Mouse (Mus musculus) embryonic facial prominence, embryonic 12.5 days (tissue): ENCODE measurements around the gene Ceacam18. TPM values are rescaled to one million over a fixed set of nuclear protein-coding genes. Genes with fewer than 3 reads are reported as not detected.
"Not testable (repeated sequence)": the region's sequence is repeated elsewhere in the genome, so short reads cannot be mapped to it uniquely, and the experiment has no call there.

Experiments
- ATAC-seq: fragments of 200-750 bp; cut with Nextera tagmentation; 2 replicates; pipeline ENCODE4 v1.8.0; 2017; ENCODE audit not compliant: insufficient number of reproducible peaks, insufficient read depth, low FRiP score, low TSS enrichment
- H3K27ac ChIP-seq: fragments of 300-500 bp; sonication (generic); 2 replicates; pipeline ENCODE4 v1.5.1; 2016; ENCODE audit warnings: mild to moderate bottlenecking
- H3K27me3 ChIP-seq: fragments of 300-500 bp; sonication (generic); 2 replicates; pipeline ENCODE4 v1.6.1; 2016; ENCODE audit warnings: mild to moderate bottlenecking, moderate library complexity
- H3K36me3 ChIP-seq: fragments of 300-500 bp; sonication (generic); 2 replicates; pipeline ENCODE4 v1.6.1; 2016; ENCODE audit warnings: mild to moderate bottlenecking
- H3K4me1 ChIP-seq: fragments of 300-500 bp; sonication (generic); 2 replicates; pipeline ENCODE4 v1.6.1; 2016
- H3K4me2 ChIP-seq: fragments of 300-500 bp; sonication (generic); replicated peaks from 2 replicates; pipeline ENCODE4 v1.6.1; 2016; ENCODE audit warnings: mild to moderate bottlenecking, moderate library complexity
- H3K4me3 ChIP-seq: fragments of 300-500 bp; sonication (generic); 2 replicates; pipeline ENCODE4 v1.5.1; 2016; ENCODE audit warnings: mild to moderate bottlenecking
- H3K9ac ChIP-seq: fragments of 300-500 bp; sonication (generic); 2 replicates; pipeline ENCODE4 v1.6.1; 2016; ENCODE audit warnings: mild to moderate bottlenecking, moderate library complexity
- H3K9me3 ChIP-seq: fragments of 300-500 bp; sonication (generic); 2 replicates; pipeline ENCODE4 v1.6.1; 2016; ENCODE audit warnings: mild to moderate bottlenecking, moderate library complexity
- WGBS: fragments of 180-500 bp; shearing (Covaris S2); methylation state at CpG from one replicate; pipeline ENCODE4 v1.1.7; 2016; 5-methylcytosine and 5-hydroxymethylcytosine counted together
- polyA plus RNA-seq: library from polyadenylated mRNA; unstranded; fragments of >200 nt; fragmentation: Nextera tagmentation; extraction: Ambion mirVana; gene quantifications from 2 replicates; pipeline ENCODE4 v1.2.1, GENCODE M21; 2016

Ceacam18 gene
- polyA plus RNA-seq, 1 experiment from 2014 or later = not detected

GRCm38 (mm10) chr7:43633940-43634339 lies 567 bp upstream of the Ceacam18 start:
- Histone ChIP-seq H3K4me1 (no peaks in the 10 kb centered on the region), H3K27ac (no peak overlapping the region), H3K4me3 (no peak overlapping the region), H3K9me3 (no peaks in the 10 kb centered on the region), H3K27me3 (no peaks in the 10 kb centered on the region), H3K9ac (no peak overlapping the region), H3K36me3 (no peaks in the 10 kb centered on the region), H3K4me2 (no peak overlapping the region)
- WGBS = 74% methylated on average over 4 of the region's 4 CpGs
- ATAC-seq = no peak

DNA sequence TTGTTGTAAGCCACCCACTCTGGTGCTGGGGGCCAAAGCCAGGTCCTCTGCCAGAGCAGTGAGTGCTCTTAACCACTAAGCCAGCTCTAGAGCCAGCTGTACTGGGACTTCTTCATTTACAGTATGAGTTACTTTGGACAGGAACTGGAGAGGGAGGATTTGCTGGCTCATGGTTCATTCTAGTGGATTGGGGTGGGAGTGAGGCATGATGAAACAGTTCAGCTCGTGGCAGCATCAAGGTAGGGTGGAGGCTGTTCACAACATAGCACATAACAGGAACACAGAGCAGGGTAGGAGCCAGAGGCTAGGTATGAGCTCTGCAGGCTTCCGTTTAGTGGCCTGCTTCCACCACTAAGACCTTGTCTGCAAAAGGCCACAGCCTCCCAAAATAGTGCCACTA lies 1.7 kb downstream of the Ceacam18 start:
- no peaks in the 10 kb centered on the region for H3K36me3 ChIP-seq
- no peaks in the 10 kb centered on the region for H3K27me3 ChIP-seq
- ATAC-seq = no peak
- no peak overlapping the region for H3K27ac ChIP-seq
- 61% methylated on average over 2 of the region's 2 CpGs for WGBS
- no peak overlapping the region for H3K4me3 ChIP-seq
- H3K4me2 ChIP-seq = no peak overlapping the region
- no peak overlapping the region for H3K9ac ChIP-seq
- no peaks in the 10 kb centered on the region for H3K9me3 ChIP-seq
- H3K4me1 ChIP-seq = no peaks in the 10 kb centered on the region

GRCm38 (mm10) chr7:43637118-43637517 lies 2.6 kb downstream of the Ceacam18 start:
- no peaks in the 10 kb centered on the region for H3K27me3 ChIP-seq
- H3K36me3 ChIP-seq = no peaks in the 10 kb centered on the region
- H3K4me1 ChIP-seq = no peaks in the 10 kb centered on the region
- ATAC-seq = no peak
- no peak overlapping the region for H3K9ac ChIP-seq
- no peaks in the 10 kb centered on the region for H3K9me3 ChIP-seq
- H3K4me2 ChIP-seq = no peak overlapping the region
- no peak overlapping the region for H3K27ac ChIP-seq
- 85% methylated on average over 1 of the region's 1 CpGs for WGBS
- H3K4me3 ChIP-seq = no peak overlapping the region

DNA sequence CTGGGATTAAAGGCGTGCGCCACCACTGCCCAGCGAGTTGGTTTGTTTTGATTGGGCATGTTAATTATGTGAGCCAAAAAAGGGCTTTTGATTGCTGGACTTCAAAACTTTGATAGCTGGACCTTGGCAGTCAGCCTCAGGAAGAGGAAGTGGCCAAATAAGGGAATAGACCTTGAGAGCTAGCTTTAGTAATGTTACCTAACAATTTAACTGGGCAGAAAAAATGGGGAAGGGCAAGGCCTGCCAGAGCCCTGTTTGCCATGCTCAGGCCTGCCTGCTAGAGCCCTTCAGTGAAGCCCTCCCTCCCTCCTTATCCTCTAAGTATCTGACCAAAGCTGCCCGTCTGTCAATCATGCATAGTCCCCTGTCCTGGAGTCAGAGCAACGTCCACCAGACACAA lies 8.1 kb downstream of the Ceacam18 start:
- H3K9me3 ChIP-seq = no peaks in the 10 kb centered on the region
- no peaks in the 10 kb centered on the region for H3K27me3 ChIP-seq
- no peak overlapping the region for H3K27ac ChIP-seq
- WGBS = 79% methylated on average over 5 of the region's 5 CpGs
- H3K4me3 ChIP-seq = no peak overlapping the region
- H3K9ac ChIP-seq = no peak overlapping the region
- no peaks in the 10 kb centered on the region for H3K4me1 ChIP-seq
- H3K4me2 ChIP-seq = no peak overlapping the region
- no peak for ATAC-seq
- no peaks in the 10 kb centered on the region for H3K36me3 ChIP-seq

DNA sequence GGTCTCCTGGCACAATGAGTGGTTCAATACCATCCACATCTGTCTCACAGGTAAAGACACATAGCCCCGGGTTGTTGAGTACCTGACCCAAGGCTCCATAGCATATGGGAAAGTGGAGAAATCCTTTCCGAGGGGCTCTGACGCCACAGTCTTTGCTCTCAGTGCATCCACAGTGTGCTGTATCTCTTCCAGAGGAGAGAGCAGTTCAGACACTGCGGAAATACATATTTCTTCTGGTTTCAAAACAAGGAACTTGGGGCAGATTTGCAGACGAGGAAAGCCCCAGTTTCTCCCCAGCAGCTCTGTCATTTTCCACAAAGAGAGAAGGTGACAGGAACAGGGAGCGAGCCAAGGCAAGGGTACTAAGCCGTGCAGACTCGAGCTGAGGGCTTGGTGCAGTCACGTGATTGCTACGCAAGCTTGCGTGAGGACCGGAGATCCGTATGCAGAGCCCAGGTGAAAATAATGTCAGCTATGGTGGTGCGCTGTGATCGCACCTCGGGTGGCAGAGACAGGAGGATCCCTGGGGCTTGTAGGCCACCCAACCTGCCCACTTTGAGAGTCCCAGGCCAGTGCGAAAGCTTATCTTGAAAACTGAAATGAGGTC lies 8.6 kb downstream of the Ceacam18 start:
- no peaks in the 10 kb centered on the region for H3K9me3 ChIP-seq
- 82% methylated on average over 17 of the region's 17 CpGs for WGBS
- no peak overlapping the region for H3K4me3 ChIP-seq
- H3K36me3 ChIP-seq = no peaks in the 10 kb centered on the region
- H3K9ac ChIP-seq = no peak overlapping the region
- H3K27ac ChIP-seq = no peak overlapping the region
- H3K27me3 ChIP-seq = no peaks in the 10 kb centered on the region
- no peak for ATAC-seq
- no peak overlapping the region for H3K4me2 ChIP-seq
- H3K4me1 ChIP-seq = no peaks in the 10 kb centered on the region

GRCm38 (mm10) chr7:43652683-43653082 lies 18.2 kb downstream of the Ceacam18 start:
- H3K4me2 ChIP-seq = no peak overlapping the region
- H3K4me1 ChIP-seq = no peaks in the 10 kb centered on the region
- H3K27ac ChIP-seq = no peak overlapping the region
- no peaks in the 10 kb centered on the region; the same call in 1 of the 2 replicates for H3K9me3 ChIP-seq
- H3K4me3 ChIP-seq = no peak overlapping the region
- 86% methylated on average over 6 of the region's 6 CpGs for WGBS
- no peak for ATAC-seq
- no peaks in the 10 kb centered on the region for H3K27me3 ChIP-seq
- no peak overlapping the region for H3K9ac ChIP-seq
- H3K36me3 ChIP-seq = no peaks in the 10 kb centered on the region

DNA sequence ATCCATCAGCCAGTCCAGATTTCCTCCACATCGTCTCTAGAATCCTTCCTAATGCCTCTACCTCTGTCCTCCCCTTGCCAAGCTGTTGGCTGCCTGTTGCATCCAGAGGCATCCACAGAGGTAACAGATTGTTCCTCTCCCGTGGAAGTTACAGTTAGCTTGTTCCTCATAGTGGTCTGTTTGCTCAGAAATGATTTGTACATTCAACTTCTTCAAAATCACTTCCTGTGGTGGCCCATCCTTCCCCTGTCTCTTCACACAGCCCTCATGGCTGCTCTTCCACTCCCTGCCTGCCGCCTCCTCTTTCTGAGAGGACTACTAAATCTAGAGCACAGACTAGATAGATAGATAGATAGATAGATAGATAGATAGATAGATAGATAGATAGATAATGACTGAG lies 20.0 kb downstream of the Ceacam18 start:
- no peak overlapping the region for H3K27ac ChIP-seq
- no peaks in the 10 kb centered on the region; the same call in 1 of the 2 replicates for H3K9me3 ChIP-seq
- H3K4me3 ChIP-seq = no peak overlapping the region
- no peak for ATAC-seq
- no peaks in the 10 kb centered on the region for H3K27me3 ChIP-seq
- H3K36me3 ChIP-seq = no peaks in the 10 kb centered on the region
- no peak overlapping the region for H3K9ac ChIP-seq
- no peak overlapping the region for H3K4me2 ChIP-seq
- 71% methylated on average over 3 of the region's 3 CpGs for WGBS
- H3K4me1 ChIP-seq = no peaks in the 10 kb centered on the region

- Histone ChIP-seq H3K27me3 (no peaks in the 10 kb centered on the region; the same call in 1 of the 2 replicates), H3K9ac (no peak overlapping the region), H3K4me2 (no peak overlapping the region), H3K27ac (no peak overlapping the region), H3K4me1 (no peaks in the 10 kb centered on the region), H3K9me3 (no peaks in the 10 kb centered on the region), H3K4me3 (no peak overlapping the region), H3K36me3 (no peaks in the 10 kb centered on the region)
- ATAC-seq = no peak
- WGBS = 68% methylated on average over 6 of the region's 6 CpGs
These were observed 21.7 kb downstream of the Ceacam18 start for GRCm38 (mm10) chr7:43656232-43656631.

DNA sequence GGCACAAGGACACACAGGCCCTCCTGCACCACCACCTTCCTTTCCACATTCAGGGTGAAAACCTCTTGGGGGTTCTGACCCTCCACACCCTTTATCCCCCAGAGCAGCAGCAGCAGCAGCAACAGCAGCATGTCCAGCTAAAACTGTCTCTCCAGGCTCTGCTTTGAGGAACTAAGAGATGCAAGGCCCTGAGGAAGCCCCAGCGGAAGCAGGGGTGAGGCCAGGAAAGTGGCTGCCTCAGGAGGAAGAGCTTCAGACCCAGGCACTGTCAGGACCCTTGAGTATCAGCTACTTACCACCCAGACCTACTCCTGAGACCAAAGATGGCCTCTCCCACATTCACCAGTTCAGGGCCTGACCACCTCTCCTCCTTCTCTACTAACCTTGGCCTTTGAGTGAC lies 25.5 kb downstream of the Ceacam18 start, which contains the start of gene Siglece:
Siglece (minus strand) TSS at position 160 of the 400 bp plus-strand sequence.
- Histone ChIP-seq H3K9me3 (no peaks in the 10 kb centered on the region), H3K27me3 (no peaks in the 10 kb centered on the region; the same call in 1 of the 2 replicates), H3K4me3 (no peak within 1 kb of the TSS), H3K27ac (no peak within 1 kb of the TSS), H3K4me1 (no peaks in the 10 kb centered on the region), H3K4me2 (no peak within 1 kb of the TSS), H3K36me3 (no peaks in the 10 kb centered on the region), H3K9ac (no peak within 1 kb of the TSS)
- ATAC-seq = no peak
- 60% methylated on average over 1 of the region's 1 CpGs for WGBS

DNA sequence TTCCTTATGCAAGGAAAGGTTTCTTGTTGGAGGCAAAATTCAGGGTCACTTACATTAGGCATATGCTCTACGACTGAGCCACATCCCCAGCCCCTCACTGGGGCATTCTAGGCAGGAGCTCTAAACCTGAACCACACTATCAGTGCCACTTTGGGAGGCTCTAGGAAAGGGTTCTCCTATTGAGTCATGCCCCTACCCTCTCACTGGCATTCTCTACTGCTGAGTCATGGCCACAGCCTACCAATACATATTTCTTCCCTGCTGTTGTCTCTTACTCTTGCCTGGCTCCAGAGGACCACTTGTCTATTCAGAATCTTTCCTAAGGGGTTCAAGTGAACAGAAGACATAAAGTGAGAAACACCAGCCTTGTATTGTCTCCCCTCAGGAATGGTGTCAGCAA lies 28.3 kb downstream of the Ceacam18 start:
- Histone ChIP-seq H3K9me3 (no peaks in the 10 kb centered on the region), H3K27ac (no peak overlapping the region), H3K4me1 (no peaks in the 10 kb centered on the region), H3K27me3 (no peaks in the 10 kb centered on the region; the same call in 1 of the 2 replicates), H3K9ac (no peak overlapping the region), H3K4me2 (no peak overlapping the region), H3K36me3 (no peaks in the 10 kb centered on the region), H3K4me3 (no peak overlapping the region)
- WGBS = 87% methylated on average over 1 of the region's 1 CpGs
- no peak for ATAC-seq

DNA sequence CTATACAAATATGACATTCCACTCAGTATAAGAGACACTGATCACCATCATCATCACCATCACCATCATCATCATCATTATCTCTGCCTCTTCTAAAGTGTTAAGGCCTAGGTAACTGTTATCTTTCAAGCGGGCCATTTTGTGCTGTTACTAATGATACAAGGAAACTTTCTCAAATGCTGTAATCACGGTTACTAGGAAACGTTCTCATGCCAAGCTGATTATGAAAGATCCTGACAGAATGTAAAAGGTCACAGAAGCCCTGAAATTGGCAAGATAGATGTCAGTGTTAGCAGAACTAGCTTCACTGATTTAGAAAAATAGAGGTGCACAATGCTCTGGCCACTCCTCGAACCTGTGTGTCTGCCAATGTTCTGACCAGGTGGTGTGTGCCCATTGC lies 32.7 kb downstream of the Ceacam18 start:
- H3K27ac ChIP-seq, H3K27me3 ChIP-seq, H3K4me1 ChIP-seq, ATAC-seq, H3K4me3 ChIP-seq, H3K9ac ChIP-seq, H3K36me3 ChIP-seq, H3K4me2 ChIP-seq, H3K9me3 ChIP-seq: not testable (repeated sequence)
- 92% methylated on average over 4 of the region's 4 CpGs for WGBS

DNA sequence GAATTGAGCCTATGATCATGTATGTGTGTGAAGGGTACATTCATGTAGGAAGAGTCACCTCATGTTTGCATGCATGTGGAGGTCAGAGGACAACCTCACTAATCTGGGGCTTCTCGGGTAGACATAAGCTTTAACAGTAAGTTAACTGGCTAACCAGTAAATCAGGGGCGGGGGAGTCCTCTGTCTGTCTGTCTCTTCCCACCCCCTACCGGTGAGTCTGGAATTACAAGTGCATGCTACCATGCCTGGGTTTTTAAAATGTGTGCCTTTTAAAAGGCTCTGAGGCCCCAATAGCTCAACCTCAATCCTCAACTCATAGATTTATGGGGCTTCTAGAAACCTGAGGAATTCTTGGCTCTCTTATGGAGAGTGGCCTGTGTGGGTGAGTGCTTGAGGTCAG lies 34.1 kb downstream of the Ceacam18 start:
- 23% methylated on average over 3 of the region's 3 CpGs for WGBS
- Histone ChIP-seq H3K9ac (no peak overlapping the region), H3K27me3 (no peaks in the 10 kb centered on the region), H3K4me2 (no peak overlapping the region), H3K4me3 (no peak overlapping the region), H3K36me3 (no peaks in the 10 kb centered on the region), H3K4me1 (peaks cover 6% of the 10 kb centered on the region; the same call in 1 of the 2 replicates), H3K9me3 (no peaks in the 10 kb centered on the region), H3K27ac (no peak overlapping the region)
- no peak for ATAC-seq
